Mouse (Mus musculus) limb, embryonic 15.5 days (tissue): ENCODE data around the gene Tnks1bp1. TPM values are rescaled to one million over a fixed set of nuclear protein-coding genes. Genes with fewer than 3 reads are reported as not detected.

ENCODE experiments used
- ATAC-seq: fragments of 200-750 bp; cut with Nextera tagmentation; 2 replicates; pipeline ENCODE4 v1.8.0; 2017; ENCODE audit warnings: low read depth, moderate TSS enrichment; ENCODE audit not compliant: insufficient number of reproducible peaks, low FRiP score, low TSS enrichment
- H3K27ac ChIP-seq: fragments of 300-500 bp; sonication (generic); 2 replicates; pipeline ENCODE4 v1.5.1; 2015; ENCODE audit warnings: moderate library complexity, mild to moderate bottlenecking, inconsistent platforms
- H3K27me3 ChIP-seq: fragments of 300-500 bp; sonication (generic); 2 replicates; pipeline ENCODE4 v1.6.1; 2015; ENCODE audit warnings: inconsistent platforms
- H3K36me3 ChIP-seq: fragments of 300-500 bp; sonication (generic); 2 replicates; pipeline ENCODE4 v1.6.1; 2015; ENCODE audit warnings: inconsistent platforms
- H3K4me1 ChIP-seq: fragments of 300-500 bp; sonication (generic); 2 replicates; pipeline ENCODE4 v1.6.1; 2015; ENCODE audit warnings: inconsistent platforms
- H3K4me2 ChIP-seq: fragments of 300-500 bp; sonication (generic); 2 replicates; pipeline ENCODE4 v1.6.1; 2015; ENCODE audit warnings: mild to moderate bottlenecking, inconsistent platforms
- H3K4me3 ChIP-seq: fragments of 300-500 bp; sonication (generic); 2 replicates; pipeline ENCODE4 v1.5.1; 2015; ENCODE audit warnings: mild to moderate bottlenecking, inconsistent platforms
- H3K9ac ChIP-seq: fragments of 300-500 bp; sonication (generic); 2 replicates; pipeline ENCODE4 v1.6.1; 2015; ENCODE audit warnings: inconsistent platforms
- H3K9me3 ChIP-seq: fragments of 300-500 bp; sonication (generic); 2 replicates; pipeline ENCODE4 v1.6.1; 2016; ENCODE audit warnings: inconsistent platforms
- WGBS: fragments of 180-500 bp; shearing (Covaris S2); methylation state at CpG from one replicate; pipeline ENCODE4 v1.1.7; 2015; 5-methylcytosine and 5-hydroxymethylcytosine counted together
- polyA plus RNA-seq: library from polyadenylated mRNA; unstranded; fragments of >200 nt; fragmentation: Nextera tagmentation; extraction: Ambion mirVana; gene quantifications from 2 replicates; pipeline ENCODE4 v1.2.1, GENCODE M21; 2015

The Tnks1bp1 gene
- 65.1 and 74.1 TPM in 2 replicates for polyA plus RNA-seq

DNA sequence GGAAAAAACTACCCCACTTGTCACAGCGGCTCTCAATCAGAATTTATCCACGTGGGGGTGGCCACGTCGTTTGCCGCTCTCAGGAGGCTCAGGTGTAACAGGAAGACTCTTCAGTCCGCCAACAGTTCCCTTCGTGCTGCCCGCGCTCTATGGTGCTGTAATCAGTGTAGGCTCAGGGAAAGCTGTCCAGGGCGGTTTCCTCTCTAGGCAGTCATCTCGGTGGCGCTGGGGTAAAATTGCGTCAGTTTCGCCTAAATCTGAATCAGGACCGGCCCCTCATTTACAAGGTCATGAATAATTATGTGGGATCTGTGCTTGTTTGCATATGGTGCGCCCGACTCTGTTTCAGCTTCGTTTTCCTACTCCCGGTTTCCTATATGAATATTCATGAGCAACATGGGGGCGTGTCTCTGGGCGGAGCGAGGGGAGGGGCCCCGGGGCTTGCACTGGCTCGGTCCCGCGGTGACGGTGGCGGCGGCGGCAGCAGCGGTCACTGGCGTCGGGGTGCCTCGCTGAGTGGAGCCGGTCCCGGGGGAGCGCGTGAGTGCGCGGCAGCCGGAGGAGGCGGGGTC lies at the start of gene Tnks1bp1:
TSS of gene Tnks1bp1 (plus strand) at position 427 of the 572 bp plus-strand sequence.
- under 1% methylated on average over 41 of the region's 42 CpGs for WGBS
- no peaks in the 10 kb centered on the region for H3K27me3 ChIP-seq
- H3K36me3 ChIP-seq: peaks cover 58% of the 10 kb centered on the region
- H3K9me3 ChIP-seq: no peaks in the 10 kb centered on the region
- peak within 1 kb of the TSS; percentile 79 for H3K4me3 ChIP-seq
- H3K27ac ChIP-seq: peak within 1 kb of the TSS; percentile 97
- H3K4me2 ChIP-seq: peak within 1 kb of the TSS; percentile 65
- H3K4me1 ChIP-seq: peaks cover 50% of the 10 kb centered on the region
- H3K9ac ChIP-seq: peak within 1 kb of the TSS; percentile 60
- ATAC-seq: peak; percentile 81

DNA sequence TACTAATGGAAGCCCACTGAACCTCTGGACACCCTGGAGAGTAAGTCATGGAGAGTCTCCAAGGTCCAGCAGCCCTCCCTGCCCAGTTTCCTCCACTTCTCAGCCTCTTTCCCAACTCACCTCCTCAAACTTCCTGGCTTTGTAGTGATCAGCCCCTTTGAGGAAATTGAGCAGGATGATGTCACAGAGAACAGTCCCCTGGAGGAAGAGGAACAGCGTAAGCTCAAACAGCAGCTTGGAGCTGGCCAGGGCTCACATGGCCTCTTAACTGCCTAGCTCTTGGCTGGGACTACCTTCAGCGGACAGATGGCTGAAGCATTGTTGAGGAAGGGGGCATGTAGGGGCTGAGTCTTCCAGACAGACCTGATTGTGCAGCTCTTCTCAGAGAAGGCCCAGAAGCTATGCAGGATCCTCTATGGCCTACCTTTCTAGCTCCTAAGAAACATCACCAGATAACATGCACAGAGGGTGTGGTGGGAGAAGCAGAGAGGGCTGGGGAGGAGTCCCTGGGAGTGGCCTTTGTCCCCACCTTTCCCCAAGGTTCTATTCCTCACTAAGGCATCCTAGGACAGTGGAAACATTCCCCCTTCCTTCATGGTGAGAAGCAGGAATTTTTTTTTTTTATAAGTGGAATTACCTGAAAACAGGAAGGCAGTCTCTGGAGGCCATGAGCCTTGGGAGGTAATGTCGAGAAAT lies 48.2 kb upstream of the Tnks1bp1 start:
- Histone ChIP-seq H3K9ac (no peak overlapping the region), H3K4me1 (no peaks in the 10 kb centered on the region; the same call in 1 of the 2 replicates), H3K27ac (peak overlapping the region; percentile 27; the same call in 1 of the 2 replicates), H3K36me3 (no peaks in the 10 kb centered on the region), H3K4me2 (no peak overlapping the region), H3K27me3 (no peaks in the 10 kb centered on the region), H3K9me3 (no peaks in the 10 kb centered on the region), H3K4me3 (no peak overlapping the region)
- WGBS: 55% methylated on average over 3 of the region's 3 CpGs
- ATAC-seq: no peak

DNA sequence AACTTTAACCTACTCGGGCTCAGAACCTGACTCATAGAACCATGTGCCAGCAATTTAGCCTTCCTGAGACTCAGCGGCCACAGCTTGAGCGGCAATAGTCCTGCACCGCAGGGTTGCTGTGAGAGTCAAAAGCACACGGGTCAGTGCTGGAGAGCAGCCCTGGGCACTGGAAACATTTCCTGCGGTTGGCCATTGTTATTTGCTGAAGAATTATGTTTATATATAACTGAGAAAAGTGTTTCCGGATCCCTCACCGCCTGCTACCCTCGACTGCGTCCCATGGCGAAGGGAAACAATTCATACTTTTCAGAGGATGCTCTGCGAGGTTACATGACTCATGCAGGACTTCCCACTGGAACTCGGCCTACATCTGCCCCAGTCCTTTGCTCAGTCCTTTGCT lies 46.3 kb upstream of the Tnks1bp1 start:
- ATAC-seq: no peak
- no peak overlapping the region for H3K4me2 ChIP-seq
- no peaks in the 10 kb centered on the region for H3K27me3 ChIP-seq
- no peaks in the 10 kb centered on the region for H3K36me3 ChIP-seq
- no peak overlapping the region for H3K27ac ChIP-seq
- 85% methylated on average over 13 of the region's 13 CpGs for WGBS
- H3K4me1 ChIP-seq: no peaks in the 10 kb centered on the region; the same call in 1 of the 2 replicates
- no peak overlapping the region for H3K4me3 ChIP-seq
- H3K9ac ChIP-seq: no peak overlapping the region
- no peaks in the 10 kb centered on the region for H3K9me3 ChIP-seq

DNA sequence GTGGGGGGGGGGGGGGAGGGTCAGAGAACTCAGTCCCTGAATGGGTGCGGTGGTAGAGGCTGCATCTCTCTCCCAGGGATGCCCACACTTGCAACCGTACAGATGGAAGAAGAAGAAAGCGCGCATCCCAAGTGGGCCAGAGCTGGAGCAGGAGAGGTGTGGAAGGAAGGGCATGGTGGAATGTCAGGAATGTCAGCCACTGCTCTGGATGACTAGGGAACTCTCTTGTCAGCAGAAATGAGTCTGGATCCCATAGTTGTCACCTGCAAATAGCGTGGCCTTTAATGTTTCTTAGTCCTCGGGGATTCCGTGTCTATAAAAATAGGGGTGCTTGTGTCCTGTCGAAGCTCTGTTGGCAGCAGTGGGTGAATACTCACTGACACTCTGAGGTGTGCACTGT lies 45.2 kb upstream of the Tnks1bp1 start:
- Histone ChIP-seq H3K9ac (no peak overlapping the region), H3K27ac (no peak overlapping the region), H3K4me1 (no peaks in the 10 kb centered on the region; the same call in 1 of the 2 replicates), H3K36me3 (no peaks in the 10 kb centered on the region), H3K9me3 (no peaks in the 10 kb centered on the region), H3K4me3 (no peak overlapping the region), H3K27me3 (no peaks in the 10 kb centered on the region), H3K4me2 (no peak overlapping the region)
- no peak for ATAC-seq
- WGBS: 61% methylated on average over 8 of the region's 8 CpGs

DNA sequence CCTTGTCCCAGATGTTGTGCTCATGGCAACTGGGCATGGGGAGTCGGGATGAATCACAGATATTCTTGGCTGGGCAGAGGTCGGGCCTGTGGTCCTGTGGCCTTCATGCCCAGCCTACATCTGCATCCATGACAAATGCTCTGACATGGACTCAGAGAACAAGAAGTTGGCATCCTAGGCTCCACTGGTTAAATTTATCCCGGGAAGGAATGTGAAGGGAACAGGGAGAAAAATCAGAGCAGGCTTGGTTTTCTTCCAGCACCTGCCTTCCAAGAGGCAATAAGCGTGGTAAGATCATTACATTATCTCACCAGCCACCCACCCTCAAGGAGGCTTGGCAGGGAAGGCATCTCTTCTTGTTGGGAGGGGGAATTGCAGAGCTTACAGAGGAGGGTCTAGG lies 43.5 kb upstream of the Tnks1bp1 start:
- Histone ChIP-seq H3K36me3 (no peaks in the 10 kb centered on the region), H3K27ac (no peak overlapping the region), H3K4me1 (no peaks in the 10 kb centered on the region; the same call in 1 of the 2 replicates), H3K4me2 (no peak overlapping the region), H3K27me3 (no peaks in the 10 kb centered on the region), H3K9ac (no peak overlapping the region), H3K4me3 (no peak overlapping the region), H3K9me3 (no peaks in the 10 kb centered on the region)
- no peak for ATAC-seq
- WGBS: 76% methylated on average over 4 of the region's 4 CpGs

DNA sequence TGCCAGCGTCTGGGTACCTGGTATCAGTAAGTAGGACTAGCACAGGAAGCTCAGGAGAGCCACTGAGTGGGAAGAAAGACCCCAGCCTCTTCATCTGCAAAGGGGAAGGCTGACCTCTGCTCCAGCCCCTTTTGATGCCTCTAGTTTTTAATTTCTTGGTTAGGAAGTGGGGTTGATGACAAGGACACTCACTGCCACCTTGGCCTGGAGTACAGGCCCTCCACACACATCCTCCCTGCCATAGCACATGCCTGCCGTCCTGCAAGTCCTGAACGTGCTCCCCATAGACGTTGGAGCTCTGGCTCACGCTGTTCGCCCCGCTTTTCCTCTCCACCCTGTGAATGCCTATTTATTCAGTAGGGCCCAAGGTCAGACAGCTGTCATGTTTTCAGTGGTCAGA lies 41.2 kb upstream of the Tnks1bp1 start:
- H3K36me3 ChIP-seq: no peaks in the 10 kb centered on the region
- H3K4me3 ChIP-seq: no peak overlapping the region
- no peak overlapping the region for H3K4me2 ChIP-seq
- no peaks in the 10 kb centered on the region for H3K4me1 ChIP-seq
- ATAC-seq: no peak
- no peaks in the 10 kb centered on the region for H3K27me3 ChIP-seq
- H3K9me3 ChIP-seq: no peaks in the 10 kb centered on the region
- 84% methylated on average over 7 of the region's 7 CpGs for WGBS
- no peak overlapping the region for H3K27ac ChIP-seq
- H3K9ac ChIP-seq: no peak overlapping the region

DNA sequence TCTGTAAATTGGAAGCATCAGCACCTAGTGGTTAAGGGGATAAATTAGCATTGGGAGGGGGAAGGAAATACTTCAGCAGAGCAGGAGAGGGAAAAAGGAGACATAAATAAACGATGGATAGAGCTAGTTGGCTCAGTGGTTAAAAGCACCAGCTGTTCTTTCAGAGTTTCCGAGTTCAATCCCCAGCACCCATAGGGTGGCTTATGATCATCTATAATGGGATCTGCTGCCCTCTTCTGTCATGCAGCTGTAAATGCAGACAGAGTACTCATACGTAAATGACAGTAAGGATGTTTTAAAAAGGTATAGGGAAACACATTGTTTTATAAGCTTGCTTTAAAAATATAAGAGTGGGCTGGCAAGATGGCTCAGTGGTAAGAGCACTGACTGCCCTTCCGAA lies 40.1 kb upstream of the Tnks1bp1 start:
- no peak overlapping the region for H3K27ac ChIP-seq
- ATAC-seq: no peak
- no peaks in the 10 kb centered on the region for H3K36me3 ChIP-seq
- H3K9me3 ChIP-seq: no peaks in the 10 kb centered on the region
- no peaks in the 10 kb centered on the region for H3K4me1 ChIP-seq
- H3K4me2 ChIP-seq: no peak overlapping the region
- H3K4me3 ChIP-seq: no peak overlapping the region
- WGBS: 23% methylated on average over 4 of the region's 4 CpGs
- no peaks in the 10 kb centered on the region for H3K27me3 ChIP-seq
- H3K9ac ChIP-seq: no peak overlapping the region

DNA sequence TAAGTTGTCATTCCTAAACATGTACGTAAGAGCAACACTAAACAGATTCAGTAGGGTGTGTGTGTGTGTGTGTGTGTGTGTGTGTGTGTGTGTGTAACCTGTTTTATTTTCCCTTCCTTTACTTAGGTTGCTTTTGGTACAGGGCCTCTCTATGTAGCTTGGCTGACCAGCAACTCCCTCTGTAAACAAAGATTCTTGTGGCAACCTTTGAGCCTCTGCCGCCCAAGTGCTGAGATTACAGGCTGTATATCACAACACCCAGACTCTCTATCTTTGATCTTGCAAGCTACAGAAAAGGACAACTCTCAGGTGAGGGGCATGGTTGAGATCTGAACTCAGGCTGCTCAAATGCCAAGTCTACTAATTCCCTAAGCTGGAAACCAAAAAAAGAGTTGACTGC lies 38.6 kb upstream of the Tnks1bp1 start:
- Histone ChIP-seq H3K4me1 (no peaks in the 10 kb centered on the region), H3K36me3 (no peaks in the 10 kb centered on the region), H3K27me3 (no peaks in the 10 kb centered on the region), H3K4me2 (no peak overlapping the region), H3K27ac (no peak overlapping the region), H3K9me3 (no peaks in the 10 kb centered on the region), H3K4me3 (no peak overlapping the region), H3K9ac (no peak overlapping the region)
- 49% methylated on average over 2 of the region's 2 CpGs for WGBS
- no peak for ATAC-seq

DNA sequence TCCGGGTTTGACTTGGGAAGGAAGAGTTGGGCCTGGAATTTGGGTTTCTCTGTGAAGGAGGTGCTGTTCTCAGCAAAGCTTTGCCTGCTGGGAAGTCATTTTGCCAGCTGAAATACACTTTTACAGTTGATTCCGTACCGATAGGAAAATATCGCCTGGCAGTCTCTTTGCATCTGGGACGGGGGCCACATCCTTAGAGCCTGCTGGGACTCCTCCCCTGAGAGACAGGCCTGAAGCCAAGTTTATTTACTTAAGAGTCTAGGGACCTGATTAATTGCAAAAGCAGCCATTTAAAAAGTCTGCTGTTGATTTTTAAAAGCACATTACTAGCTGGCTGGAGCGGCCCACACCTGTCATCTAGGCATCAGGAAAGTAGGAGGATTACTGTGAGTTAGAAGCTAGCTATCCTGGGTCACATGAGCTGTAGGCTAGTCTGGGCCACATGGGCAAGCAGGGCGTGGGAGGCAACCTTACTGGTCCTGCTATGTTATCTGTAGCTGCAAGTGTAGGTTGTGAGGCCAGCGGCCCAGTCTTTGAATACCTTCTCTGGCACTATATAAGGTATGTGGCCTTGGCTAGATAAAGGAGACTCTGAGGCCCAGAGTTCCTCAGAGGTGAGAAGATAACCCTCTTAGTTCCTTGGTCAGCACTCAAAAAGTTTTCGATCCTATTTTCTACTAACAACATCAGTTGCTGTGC lies 35.8 kb upstream of the Tnks1bp1 start:
- 46% methylated on average over 9 of the region's 9 CpGs for WGBS
- H3K27ac ChIP-seq: peak overlapping the region; percentile 54

DNA sequence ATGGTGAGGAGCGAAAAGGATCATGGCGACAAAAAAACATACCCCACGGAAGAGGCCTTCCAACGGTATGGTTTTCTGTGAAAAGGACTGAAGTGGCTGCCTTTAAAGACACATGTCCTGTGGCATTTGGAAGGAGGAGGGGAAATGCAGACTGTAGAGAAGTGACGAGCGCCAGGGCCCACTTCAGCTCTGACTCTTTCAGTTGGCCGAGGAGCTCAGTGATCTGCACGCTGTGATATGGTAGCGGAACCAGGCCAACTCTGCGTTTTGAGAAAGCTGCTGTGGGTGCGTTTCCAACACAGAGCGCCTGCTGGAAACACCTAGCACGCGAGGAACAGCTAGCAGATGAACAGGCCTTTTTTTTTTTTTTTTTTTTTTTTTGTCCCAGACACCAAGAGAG lies 35.1 kb upstream of the Tnks1bp1 start:
- no peak overlapping the region for H3K4me3 ChIP-seq
- no peaks in the 10 kb centered on the region for H3K9me3 ChIP-seq
- no peaks in the 10 kb centered on the region for H3K4me1 ChIP-seq
- WGBS: 83% methylated on average over 14 of the region's 14 CpGs
- no peak overlapping the region for H3K9ac ChIP-seq
- H3K36me3 ChIP-seq: no peaks in the 10 kb centered on the region
- no peak overlapping the region for H3K27ac ChIP-seq
- H3K27me3 ChIP-seq: no peaks in the 10 kb centered on the region
- H3K4me2 ChIP-seq: no peak overlapping the region
- no peak for ATAC-seq

More for the DNA sequence above, 35.8 kb upstream of the Tnks1bp1 start:
- Histone ChIP-seq H3K9ac (no peak overlapping the region), H3K4me2 (no peak overlapping the region), H3K27me3 (no peaks in the 10 kb centered on the region), H3K4me3 (no peak overlapping the region), H3K9me3 (no peaks in the 10 kb centered on the region), H3K4me1 (no peaks in the 10 kb centered on the region), H3K36me3 (no peaks in the 10 kb centered on the region)
- 0 out of 2 replicates have a peak, but pooled peaks have one; percentile 5 for ATAC-seq

DNA sequence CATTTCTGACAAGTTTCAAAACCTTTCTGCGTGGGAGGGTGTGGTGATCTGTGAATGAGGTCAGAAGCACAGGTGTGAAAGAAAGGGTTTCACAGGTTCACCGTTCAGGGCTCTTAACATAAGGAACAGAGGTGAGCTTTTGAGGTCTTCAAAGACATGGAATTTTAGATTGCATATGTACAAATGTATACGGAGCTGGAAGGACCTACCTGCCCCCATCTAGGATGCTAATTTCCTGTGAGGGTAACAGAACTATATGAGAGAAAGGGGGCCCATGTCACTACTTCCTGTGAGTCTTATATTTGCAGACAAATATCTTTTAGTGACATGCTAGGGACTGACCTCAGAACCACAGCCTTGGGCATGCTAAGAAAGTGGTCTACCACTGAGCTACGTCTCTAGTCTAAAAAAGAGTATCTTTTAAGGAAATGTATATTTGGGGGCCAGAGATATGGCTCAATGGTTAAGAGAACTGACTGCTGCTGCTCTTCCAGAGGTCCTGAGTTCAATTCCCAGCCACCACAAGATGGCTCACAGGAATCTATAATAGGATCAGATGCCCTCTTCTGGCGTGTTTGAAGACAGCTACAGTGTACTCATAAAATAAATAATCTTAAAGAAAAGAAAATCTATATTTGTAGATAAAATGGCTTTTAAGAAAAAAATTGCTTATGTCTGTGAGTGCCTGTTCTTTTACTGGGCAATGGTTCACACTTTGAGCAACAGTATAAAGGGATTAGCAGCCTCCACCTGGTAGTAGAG lies 33.8 kb upstream of the Tnks1bp1 start:
- ATAC-seq: no peak
- Histone ChIP-seq H3K4me3 (no peak overlapping the region), H3K9me3 (no peaks in the 10 kb centered on the region), H3K9ac (no peak overlapping the region), H3K27ac (no peak overlapping the region), H3K4me2 (no peak overlapping the region), H3K36me3 (no peaks in the 10 kb centered on the region), H3K4me1 (no peaks in the 10 kb centered on the region), H3K27me3 (no peaks in the 10 kb centered on the region)
- 75% methylated on average over 5 of the region's 5 CpGs for WGBS
